Mouse (Mus musculus): ENCODE results near the gene Bbs9. TPM values are rescaled to one million over a fixed set of nuclear protein-coding genes. Genes with fewer than 3 reads are reported as not detected.

Bbs9 gene
- polyA plus RNA-seq, 1 experiment = 15.3 TPM

- no peak overlapping the region for H3K4me3 ChIP-seq (replicated peaks; ENCODE audit: extremely low read depth, low read depth, low read length)
- 87% methylated on average over 3 of the region's 3 CpGs for WGBS
- no peaks in the 10 kb centered on the region for H3K4me1 ChIP-seq (ENCODE audit: control insufficient read depth, insufficient read depth, low read length)
- no peak for DNase-seq
- TF ChIP-seq CTCF (IDR thresholded peaks at IDR 0.05; ENCODE audit: insufficient read depth, low read length) (no peak), POLR2A (IDR thresholded peaks at IDR 0.05; ENCODE audit: borderline replicate concordance, extremely low read depth, low read depth, low read length) (no peak)
Observed at GRCm38 (mm10) chr9:22738861-22739260, 263.3 kb downstream of the Bbs9 start.

- DNase-seq = no peak
- no peaks in the 10 kb centered on the region for H3K4me1 ChIP-seq (ENCODE audit: control insufficient read depth, insufficient read depth, low read length)
- 95% methylated on average over 1 of the region's 1 CpGs for WGBS
- TF ChIP-seq CTCF (IDR thresholded peaks at IDR 0.05; ENCODE audit: insufficient read depth, low read length) = no peak
- TF ChIP-seq POLR2A (IDR thresholded peaks at IDR 0.05; ENCODE audit: borderline replicate concordance, extremely low read depth, low read depth, low read length) = no peak
- no peak overlapping the region for H3K4me3 ChIP-seq (replicated peaks; ENCODE audit: extremely low read depth, low read depth, low read length)
Observed at GRCm38 (mm10) chr9:22741967-22742366, 266.5 kb downstream of the Bbs9 start.

GRCm38 (mm10) chr9:22748617-22749016, 273.1 kb downstream of the Bbs9 start:
- WGBS = 66% methylated on average over 2 of the region's 2 CpGs
- DNase-seq = no peak
- Histone ChIP-seq H3K4me3 (replicated peaks; ENCODE audit: extremely low read depth, low read depth, low read length) (no peak overlapping the region), H3K4me1 (ENCODE audit: control insufficient read depth, insufficient read depth, low read length) (no peaks in the 10 kb centered on the region; the same call in 1 of the 2 replicates)
- TF ChIP-seq CTCF (IDR thresholded peaks at IDR 0.05; ENCODE audit: insufficient read depth, low read length) (no peak), POLR2A (IDR thresholded peaks at IDR 0.05; ENCODE audit: borderline replicate concordance, extremely low read depth, low read depth, low read length) (no peak)

- Histone ChIP-seq H3K4me1 (ENCODE audit: control insufficient read depth, insufficient read depth, low read length) (no peaks in the 10 kb centered on the region; the same call in 1 of the 2 replicates), H3K4me3 (replicated peaks; ENCODE audit: extremely low read depth, low read depth, low read length) (no peak overlapping the region)
- whole genome bisulfite sequencing = 66% methylated on average over 17 of the region's 17 CpGs
- TF ChIP-seq POLR2A (IDR thresholded peaks at IDR 0.05; ENCODE audit: borderline replicate concordance, extremely low read depth, low read depth, low read length) (no peak), CTCF (IDR thresholded peaks at IDR 0.05; ENCODE audit: insufficient read depth, low read length) (no peak)
- DNase-seq = no peak
Observed at GRCm38 (mm10) chr9:22750779-22751545, 275.4 kb downstream of the Bbs9 start.

GRCm38 (mm10) chr9:22751546-22751929, 276.0 kb downstream of the Bbs9 start:
- Histone ChIP-seq H3K4me1 (ENCODE audit: control insufficient read depth, insufficient read depth, low read length) (no peaks in the 10 kb centered on the region; the same call in 1 of the 2 replicates), H3K4me3 (replicated peaks; ENCODE audit: extremely low read depth, low read depth, low read length) (no peak overlapping the region)
- no peak for TF ChIP-seq POLR2A (IDR thresholded peaks at IDR 0.05; ENCODE audit: borderline replicate concordance, extremely low read depth, low read depth, low read length)
- no peak for TF ChIP-seq CTCF (IDR thresholded peaks at IDR 0.05; ENCODE audit: insufficient read depth, low read length)
- no peak for DNase-seq

- TF ChIP-seq CTCF (IDR thresholded peaks at IDR 0.05; ENCODE audit: insufficient read depth, low read length) (no peak), POLR2A (IDR thresholded peaks at IDR 0.05; ENCODE audit: borderline replicate concordance, extremely low read depth, low read depth, low read length) (no peak)
- 78% methylated on average over 6 of the region's 6 CpGs for WGBS
- Histone ChIP-seq H3K4me3 (replicated peaks; ENCODE audit: extremely low read depth, low read depth, low read length) (no peak overlapping the region), H3K4me1 (ENCODE audit: control insufficient read depth, insufficient read depth, low read length) (no peaks in the 10 kb centered on the region; the same call in 1 of the 2 replicates)
- no peak for DNase-seq
Observed at GRCm38 (mm10) chr9:22754081-22754672, 278.7 kb downstream of the Bbs9 start.

- Histone ChIP-seq H3K4me1 (ENCODE audit: control insufficient read depth, insufficient read depth, low read length) (no peaks in the 10 kb centered on the region), H3K4me3 (replicated peaks; ENCODE audit: extremely low read depth, low read depth, low read length) (no peak overlapping the region)
- no peak for TF ChIP-seq POLR2A (IDR thresholded peaks at IDR 0.05; ENCODE audit: borderline replicate concordance, extremely low read depth, low read depth, low read length)
- no peak for TF ChIP-seq CTCF (IDR thresholded peaks at IDR 0.05; ENCODE audit: insufficient read depth, low read length)
- 64% methylated on average over 3 of the region's 3 CpGs for WGBS
- DNase-seq = no peak
Observed at GRCm38 (mm10) chr9:22758487-22758886, 283.0 kb downstream of the Bbs9 start.

GRCm38 (mm10) chr9:22759241-22759640, 283.7 kb downstream of the Bbs9 start:
- 63% methylated on average over 3 of the region's 3 CpGs for WGBS

GRCm38 (mm10) chr9:22760376-22760775, 284.9 kb downstream of the Bbs9 start:
- no peak for DNase-seq
- no peak for TF ChIP-seq POLR2A (IDR thresholded peaks at IDR 0.05; ENCODE audit: borderline replicate concordance, extremely low read depth, low read depth, low read length)
- no peak for TF ChIP-seq CTCF (IDR thresholded peaks at IDR 0.05; ENCODE audit: insufficient read depth, low read length)
- 68% methylated on average over 4 of the region's 4 CpGs for WGBS
- Histone ChIP-seq H3K4me1 (ENCODE audit: control insufficient read depth, insufficient read depth, low read length) (no peaks in the 10 kb centered on the region), H3K4me3 (replicated peaks; ENCODE audit: extremely low read depth, low read depth, low read length) (no peak overlapping the region)

More at GRCm38 (mm10) chr9:22759241-22759640, 283.7 kb downstream of the Bbs9 start:
- Histone ChIP-seq H3K4me3 (replicated peaks; ENCODE audit: extremely low read depth, low read depth, low read length) (no peak overlapping the region), H3K4me1 (ENCODE audit: control insufficient read depth, insufficient read depth, low read length) (no peaks in the 10 kb centered on the region)
- no peak for DNase-seq
- TF ChIP-seq POLR2A (IDR thresholded peaks at IDR 0.05; ENCODE audit: borderline replicate concordance, extremely low read depth, low read depth, low read length) (no peak), CTCF (IDR thresholded peaks at IDR 0.05; ENCODE audit: insufficient read depth, low read length) (no peak)

- WGBS = 74% methylated on average over 8 of the region's 8 CpGs
- TF ChIP-seq POLR2A (IDR thresholded peaks at IDR 0.05; ENCODE audit: borderline replicate concordance, extremely low read depth, low read depth, low read length) (no peak), CTCF (IDR thresholded peaks at IDR 0.05; ENCODE audit: insufficient read depth, low read length) (no peak)
- Histone ChIP-seq H3K4me3 (replicated peaks; ENCODE audit: extremely low read depth, low read depth, low read length) (no peak overlapping the region), H3K4me1 (ENCODE audit: control insufficient read depth, insufficient read depth, low read length) (no peaks in the 10 kb centered on the region)
- no peak for DNase-seq
Observed at GRCm38 (mm10) chr9:22761487-22761886, 286.0 kb downstream of the Bbs9 start.
